Mouse (Mus musculus) heart, embryonic 11.5 days (tissue): ENCODE data around the gene Arhgap17. TPM values are rescaled to one million over a fixed set of nuclear protein-coding genes. Genes with fewer than 3 reads are reported as not detected.

Experiments
- ATAC-seq: fragments of 200-750 bp; cut with Nextera tagmentation; replicated peaks from 2 replicates; pipeline ENCODE4 v1.8.0; 2017; ENCODE audit warnings: moderate library complexity; ENCODE audit not compliant: insufficient number of reproducible peaks, low FRiP score, low TSS enrichment
- H3K27ac ChIP-seq: fragments of 300-500 bp; sonication (generic); 2 replicates; pipeline ENCODE4 v1.5.1; 2014; ENCODE audit warnings: mild to moderate bottlenecking, low read depth, low read length
- H3K27me3 ChIP-seq: fragments of 300-500 bp; sonication (generic); 2 replicates; pipeline ENCODE4 v1.6.1; 2014; ENCODE audit warnings: mild to moderate bottlenecking, low read length, mixed read lengths; ENCODE audit not compliant: control insufficient read depth, insufficient read depth
- H3K36me3 ChIP-seq: fragments of 300-500 bp; sonication (generic); 2 replicates; pipeline ENCODE4 v1.6.1; 2014; ENCODE audit warnings: mild to moderate bottlenecking, low read length, moderate library complexity, mixed read lengths; ENCODE audit not compliant: control insufficient read depth, insufficient read depth
- H3K4me1 ChIP-seq: fragments of 300-500 bp; sonication (generic); 2 replicates; pipeline ENCODE4 v1.6.1; 2014; ENCODE audit warnings: low read length; ENCODE audit not compliant: control insufficient read depth, insufficient read depth
- H3K4me2 ChIP-seq: fragments of 300-500 bp; sonication (generic); 2 replicates; pipeline ENCODE4 v1.6.1; 2014; ENCODE audit warnings: mild to moderate bottlenecking, moderate library complexity
- H3K4me3 ChIP-seq: fragments of 300-500 bp; sonication (generic); 2 replicates; pipeline ENCODE4 v1.5.1; 2014; ENCODE audit warnings: low read depth, low read length
- H3K9ac ChIP-seq: fragments of 300-500 bp; sonication (generic); 2 replicates; pipeline ENCODE4 v1.6.1; 2014; ENCODE audit warnings: mild to moderate bottlenecking, low read depth, low read length, moderate library complexity
- H3K9me3 ChIP-seq: fragments of 300-500 bp; sonication (generic); replicated peaks from 2 replicates; pipeline ENCODE4 v1.6.1; 2016; ENCODE audit warnings: low read length; ENCODE audit not compliant: control insufficient read depth
- whole genome bisulfite sequencing: fragments of 180-500 bp; shearing (Covaris S2); extraction: QIAGEN DNeasy Blood & Tissue Kit; methylation state at CpG from one replicate; pipeline ENCODE4 v1.1.7; 2014; ENCODE audit not compliant: insufficient replicate concordance; 5-methylcytosine and 5-hydroxymethylcytosine counted together
- polyA plus RNA-seq: library from polyadenylated mRNA; unstranded; fragments of >200 nt; fragmentation: Nextera tagmentation; extraction: Ambion mirVana; gene quantifications from 2 replicates; pipeline ENCODE4 v1.2.1, GENCODE M21; 2014

Gene Arhgap17
- polyA plus RNA-seq, 1 experiment from 2014 or later: 21.1 TPM

DNA sequence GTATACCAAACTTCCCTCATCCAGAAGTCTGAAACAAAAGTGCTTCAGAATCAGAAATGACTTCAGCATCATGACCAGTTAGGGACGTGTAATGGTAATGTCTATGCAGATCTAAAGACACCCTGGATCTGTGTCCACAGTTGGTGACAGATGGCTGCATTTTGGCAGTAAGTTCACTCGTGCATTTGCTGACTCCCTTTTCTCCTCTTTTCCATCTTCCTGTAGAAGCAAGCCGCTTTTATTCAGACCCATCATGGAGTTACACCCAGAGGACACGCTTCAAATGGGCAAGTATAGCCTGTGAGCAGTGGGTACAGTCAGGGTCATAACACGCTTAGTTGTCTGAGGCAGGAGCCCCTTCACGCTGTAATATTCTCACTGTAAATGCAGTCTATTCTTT, 34.5 kb upstream of the Arhgap17 start:
- no peak overlapping the region for H3K9ac ChIP-seq
- H3K4me2 ChIP-seq: no peak overlapping the region
- no peaks in the 10 kb centered on the region for H3K27me3 ChIP-seq
- H3K4me1 ChIP-seq: peaks cover 10% of the 10 kb centered on the region
- no peak for ATAC-seq
- H3K4me3 ChIP-seq: no peak overlapping the region
- WGBS: 87% methylated on average over 6 of the region's 6 CpGs
- no peaks in the 10 kb centered on the region for H3K9me3 ChIP-seq
- peaks cover 7% of the 10 kb centered on the region; the same call in 1 of the 2 replicates for H3K36me3 ChIP-seq
- H3K27ac ChIP-seq: 0 out of 2 replicates have a peak overlapping the region, but pooled peaks have one; percentile 16

DNA sequence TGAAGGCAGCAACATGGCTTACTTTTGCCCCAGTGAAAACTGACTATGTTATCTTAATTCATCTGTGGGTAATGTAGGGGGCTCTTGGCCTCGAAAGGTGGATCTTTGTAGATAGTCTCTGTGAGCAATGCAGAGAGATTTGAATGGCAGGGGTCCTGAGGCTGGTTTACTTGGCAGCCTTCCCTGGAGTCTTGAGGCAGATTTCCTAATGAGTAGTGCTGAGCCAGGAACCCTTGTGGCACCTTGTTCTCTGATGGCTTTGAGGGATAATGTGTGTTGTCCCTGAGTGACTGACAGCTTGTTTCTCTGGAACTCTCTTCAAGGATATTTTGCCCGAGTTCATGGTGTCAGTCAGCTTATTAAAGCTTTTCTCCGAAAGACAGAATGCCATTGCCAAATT, 31.4 kb upstream of the Arhgap17 start:
- peaks cover 10% of the 10 kb centered on the region for H3K4me1 ChIP-seq
- no peaks in the 10 kb centered on the region for H3K9me3 ChIP-seq
- 85% methylated on average over 3 of the region's 3 CpGs for WGBS
- no peak for ATAC-seq
- peaks cover 7% of the 10 kb centered on the region; the same call in 1 of the 2 replicates for H3K36me3 ChIP-seq
- no peak overlapping the region for H3K27ac ChIP-seq
- H3K4me3 ChIP-seq: no peak overlapping the region
- no peak overlapping the region for H3K4me2 ChIP-seq
- H3K9ac ChIP-seq: no peak overlapping the region
- no peaks in the 10 kb centered on the region for H3K27me3 ChIP-seq

DNA sequence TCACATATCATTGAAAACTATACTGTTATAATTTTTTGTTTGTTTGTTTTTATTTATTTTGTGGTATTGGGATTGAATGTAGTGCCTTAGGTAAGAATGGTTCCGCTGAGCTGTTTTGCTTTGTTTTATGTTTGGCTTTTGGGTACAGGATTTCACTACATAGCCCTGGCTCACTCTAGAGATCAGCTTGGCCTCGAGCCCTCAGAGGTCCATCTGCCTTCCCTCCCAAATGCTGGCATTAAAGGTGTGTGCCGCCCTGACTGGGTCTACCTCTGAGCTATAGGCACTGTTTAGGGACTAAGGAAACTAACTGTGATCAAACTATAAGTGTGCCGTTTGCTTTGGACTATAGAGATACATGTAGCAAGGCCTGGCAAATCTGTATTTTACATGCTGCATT, 29.6 kb upstream of the Arhgap17 start:
- no peaks in the 10 kb centered on the region for H3K9me3 ChIP-seq
- H3K9ac ChIP-seq: no peak overlapping the region
- 79% methylated on average over 4 of the region's 4 CpGs for WGBS
- H3K4me1 ChIP-seq: 0 out of 2 replicates have a peak, but pooled peaks cover 1% of the 10 kb centered on the region
- H3K4me3 ChIP-seq: no peak overlapping the region
- no peaks in the 10 kb centered on the region for H3K27me3 ChIP-seq
- ATAC-seq: no peak
- H3K27ac ChIP-seq: no peak overlapping the region
- peaks cover 4% of the 10 kb centered on the region; the same call in 1 of the 2 replicates for H3K36me3 ChIP-seq
- no peak overlapping the region for H3K4me2 ChIP-seq

DNA sequence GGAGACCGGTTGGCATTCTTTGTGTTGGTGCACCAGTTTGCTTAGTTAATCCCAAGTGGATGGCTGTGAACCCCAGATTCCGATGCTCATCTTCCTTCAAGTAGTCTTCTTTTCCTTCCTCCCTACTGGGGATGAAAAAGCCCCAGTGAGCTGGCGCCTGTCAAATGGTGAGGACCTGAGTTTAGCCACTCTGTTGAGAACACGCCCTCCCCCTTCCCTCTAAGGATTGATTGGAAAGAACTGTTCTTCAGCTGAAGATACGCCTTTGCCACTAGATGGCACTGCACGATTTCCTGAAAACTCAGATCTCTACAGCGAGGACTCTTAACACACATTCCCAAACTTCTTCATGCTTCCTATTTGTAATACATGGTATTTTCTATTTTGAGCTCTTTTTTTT, 29.1 kb upstream of the Arhgap17 start:
- H3K36me3 ChIP-seq: peaks cover 3% of the 10 kb centered on the region; the same call in 1 of the 2 replicates
- H3K4me1 ChIP-seq: peaks cover 6% of the 10 kb centered on the region
- H3K4me2 ChIP-seq: no peak overlapping the region
- no peak overlapping the region for H3K27ac ChIP-seq
- ATAC-seq: peak; percentile 65; the same call in 1 of the 2 replicates
- H3K27me3 ChIP-seq: no peaks in the 10 kb centered on the region
- no peak overlapping the region for H3K4me3 ChIP-seq
- H3K9me3 ChIP-seq: no peaks in the 10 kb centered on the region
- WGBS: 23% methylated on average over 7 of the region's 7 CpGs
- no peak overlapping the region for H3K9ac ChIP-seq

DNA sequence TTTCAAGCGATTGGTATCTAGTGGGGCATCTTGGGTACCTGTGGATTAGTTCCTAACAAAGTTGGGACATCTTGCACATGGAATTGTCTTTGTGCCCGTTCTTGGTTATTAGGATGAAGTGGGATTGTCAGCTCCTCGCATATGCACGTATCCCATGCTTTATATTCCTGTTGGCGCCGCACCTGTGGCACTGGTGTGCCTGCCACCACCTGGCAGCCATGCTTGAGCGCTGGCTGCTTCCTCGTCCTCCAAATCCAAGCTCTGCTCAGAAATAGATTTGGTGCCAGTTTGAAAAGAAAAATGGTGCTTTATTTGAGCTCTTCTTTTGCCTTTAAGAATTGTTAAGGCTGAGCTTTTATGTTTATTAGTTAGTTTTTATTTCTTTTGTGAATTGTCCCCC, 28.2 kb upstream of the Arhgap17 start:
- 86% methylated on average over 8 of the region's 8 CpGs for WGBS
- H3K36me3 ChIP-seq: peaks cover 3% of the 10 kb centered on the region; the same call in 1 of the 2 replicates
- H3K27ac ChIP-seq: no peak overlapping the region
- H3K4me1 ChIP-seq: peaks cover 12% of the 10 kb centered on the region
- H3K27me3 ChIP-seq: no peaks in the 10 kb centered on the region
- no peak for ATAC-seq
- no peak overlapping the region for H3K4me2 ChIP-seq
- H3K9me3 ChIP-seq: no peaks in the 10 kb centered on the region
- H3K4me3 ChIP-seq: no peak overlapping the region
- no peak overlapping the region for H3K9ac ChIP-seq

DNA sequence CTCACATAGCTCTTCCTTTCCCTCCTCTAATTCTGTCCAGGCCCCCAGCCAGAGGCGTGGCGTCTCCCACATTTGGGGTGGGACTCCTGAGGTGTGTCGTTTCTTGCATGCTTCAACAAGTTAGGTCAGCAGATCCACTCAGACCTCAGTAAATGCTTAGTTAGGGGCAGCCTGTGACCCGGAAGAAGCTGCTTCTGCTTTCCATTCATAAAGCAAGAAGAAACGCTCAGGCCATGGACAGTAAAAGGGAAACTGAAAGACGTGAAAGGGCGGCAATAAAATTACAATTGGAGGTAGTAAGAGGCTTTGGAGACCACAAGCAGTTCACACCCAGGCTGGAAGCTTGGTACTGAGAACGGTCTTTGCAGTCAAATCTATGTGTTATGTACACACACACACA, 27.7 kb upstream of the Arhgap17 start:
- Histone ChIP-seq H3K9ac (no peak overlapping the region), H3K4me1 (peaks cover 12% of the 10 kb centered on the region), H3K27ac (no peak overlapping the region), H3K9me3 (no peaks in the 10 kb centered on the region), H3K36me3 (peaks cover 3% of the 10 kb centered on the region; the same call in 1 of the 2 replicates), H3K4me3 (no peak overlapping the region), H3K27me3 (no peaks in the 10 kb centered on the region), H3K4me2 (no peak overlapping the region)
- WGBS: 71% methylated on average over 8 of the region's 8 CpGs
- no peak for ATAC-seq

DNA sequence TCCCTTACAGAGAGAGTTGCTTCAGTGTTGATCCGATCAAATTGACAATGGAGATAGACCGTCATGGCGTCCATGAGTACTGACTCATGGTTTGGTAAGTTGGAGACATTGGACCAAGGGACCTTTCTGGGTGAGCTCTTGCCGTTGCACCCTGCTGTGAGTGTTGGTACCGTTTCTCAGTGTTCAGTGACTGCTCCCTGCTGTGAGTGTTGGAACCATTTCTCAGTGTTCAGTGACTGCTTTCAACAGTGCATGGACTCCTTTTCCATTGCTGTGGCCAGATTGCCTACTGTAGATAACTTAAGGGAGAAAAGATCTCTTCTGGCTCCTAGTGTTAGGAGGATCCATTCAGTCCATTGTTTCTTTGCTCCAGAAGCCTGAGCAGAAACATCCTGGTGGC, 27.2 kb upstream of the Arhgap17 start:
- Histone ChIP-seq H3K9me3 (no peaks in the 10 kb centered on the region), H3K27me3 (no peaks in the 10 kb centered on the region), H3K27ac (no peak overlapping the region), H3K4me3 (no peak overlapping the region), H3K4me1 (peaks cover 12% of the 10 kb centered on the region), H3K36me3 (peaks cover 2% of the 10 kb centered on the region; the same call in 1 of the 2 replicates), H3K4me2 (no peak overlapping the region), H3K9ac (no peak overlapping the region)
- ATAC-seq: no peak
- 89% methylated on average over 5 of the region's 5 CpGs for WGBS

DNA sequence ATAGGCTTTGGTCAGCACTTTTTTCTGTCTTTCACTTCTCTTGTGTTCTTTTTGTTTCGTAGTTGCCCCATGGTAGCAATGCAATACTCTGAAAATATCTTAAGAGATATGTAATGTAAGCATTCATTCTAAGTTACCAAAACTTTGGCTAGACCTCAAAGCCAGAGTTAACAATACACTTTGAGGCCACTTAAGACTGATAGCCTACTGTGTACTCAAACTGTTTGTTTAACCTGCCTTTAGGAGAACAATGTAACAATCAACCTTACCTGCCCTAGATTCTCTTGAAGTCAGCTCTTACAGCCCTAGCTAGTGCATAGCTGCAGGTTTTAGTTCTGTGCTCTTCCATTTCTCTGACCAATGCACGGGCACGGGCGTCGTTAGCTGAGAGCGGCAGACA, 24.6 kb upstream of the Arhgap17 start:
- peaks cover 12% of the 10 kb centered on the region for H3K4me1 ChIP-seq
- H3K9ac ChIP-seq: no peak overlapping the region
- no peaks in the 10 kb centered on the region for H3K9me3 ChIP-seq
- WGBS: 56% methylated on average over 6 of the region's 6 CpGs
- no peak overlapping the region for H3K4me3 ChIP-seq
- H3K27ac ChIP-seq: no peak overlapping the region
- H3K27me3 ChIP-seq: no peaks in the 10 kb centered on the region
- no peak for ATAC-seq
- H3K4me2 ChIP-seq: no peak overlapping the region
- H3K36me3 ChIP-seq: peaks cover 4% of the 10 kb centered on the region

DNA sequence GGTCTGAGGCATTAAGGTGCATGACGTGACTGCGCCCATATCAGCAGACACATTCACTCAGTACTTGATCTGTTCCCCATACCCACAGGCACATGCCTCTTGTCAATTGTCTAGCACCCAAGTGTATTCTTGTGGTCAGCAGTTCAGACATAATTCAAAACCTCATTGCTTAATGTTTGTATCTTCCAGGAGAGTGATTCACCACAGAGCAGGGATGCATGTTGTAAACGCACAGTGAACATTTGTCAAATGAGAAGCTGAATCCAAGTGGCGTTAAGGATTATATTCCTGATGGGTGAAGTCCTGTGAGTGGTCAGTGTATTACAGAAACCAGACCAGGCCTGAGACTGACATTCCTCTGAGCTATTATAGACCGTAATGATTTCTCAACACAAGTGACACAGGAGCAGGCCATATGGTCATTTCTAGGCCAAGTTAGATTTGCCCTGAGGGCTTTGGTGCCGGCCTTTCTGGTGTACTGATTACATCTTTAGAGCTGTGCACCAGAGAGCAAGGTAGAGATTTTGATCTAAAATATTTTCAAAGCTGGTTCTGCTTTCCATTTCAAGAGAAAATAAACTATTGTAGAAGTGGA, 20.1 kb upstream of the Arhgap17 start:
- H3K36me3 ChIP-seq: peaks cover 4% of the 10 kb centered on the region
- no peaks in the 10 kb centered on the region for H3K27me3 ChIP-seq
- H3K4me3 ChIP-seq: no peak overlapping the region
- no peak overlapping the region for H3K27ac ChIP-seq
- H3K9ac ChIP-seq: no peak overlapping the region
- peaks cover 19% of the 10 kb centered on the region for H3K4me1 ChIP-seq
- H3K9me3 ChIP-seq: no peaks in the 10 kb centered on the region
- WGBS: 71% methylated on average over 6 of the region's 6 CpGs
- no peak for ATAC-seq
- H3K4me2 ChIP-seq: no peak overlapping the region
